Mouse (Mus musculus): ENCODE measurements around the gene Nme9. TPM values are rescaled to one million over a fixed set of nuclear protein-coding genes. Genes with fewer than 3 reads are reported as not detected.

The Nme9 gene
- polyA plus RNA-seq, 1 experiment from 2014 or later, result 0.46 TPM

- H3K27me3 ChIP-seq (replicated peaks; ENCODE audit: control insufficient read depth, insufficient read depth, low read length), result no peaks in the 10 kb centered on the region
- H3K4me2 ChIP-seq (replicated peaks; ENCODE audit: low read depth), result no peak overlapping the region
Measured at GRCm38 (mm10) chr9:99428601-99429331, 22.5 kb upstream of the Nme9 start.

GRCm38 (mm10) chr9:99429845-99430244, 21.4 kb upstream of the Nme9 start:
- no peaks in the 10 kb centered on the region for H3K36me3 ChIP-seq (ENCODE audit: control insufficient read depth, insufficient read depth)
- H3K9me3 ChIP-seq (ENCODE audit: control insufficient read depth), result no peaks in the 10 kb centered on the region
- 92% methylated on average over 3 of the region's 3 CpGs for WGBS
- H3K27ac ChIP-seq (ENCODE audit: low read depth, low read length), result no peak overlapping the region
- H3K9ac ChIP-seq (ENCODE audit: low read depth, low read length), result no peak overlapping the region
- H3K4me1 ChIP-seq (replicated peaks; ENCODE audit: control insufficient read depth, insufficient read depth, low read length), result 0 out of 2 replicates have a peak, but pooled peaks cover 3% of the 10 kb centered on the region
- TF ChIP-seq CTCF (IDR thresholded peaks at IDR 0.05; ENCODE audit: low read depth), result no peak
- no peaks in the 10 kb centered on the region for H3K27me3 ChIP-seq (replicated peaks; ENCODE audit: control insufficient read depth, insufficient read depth, low read length)
- no peak overlapping the region for H3K4me3 ChIP-seq (ENCODE audit: low read depth, low read length)
- no peak overlapping the region for H3K4me2 ChIP-seq (replicated peaks; ENCODE audit: low read depth)
- no peak for ATAC-seq

More at GRCm38 (mm10) chr9:99428601-99429331, 22.5 kb upstream of the Nme9 start:
- Histone ChIP-seq H3K4me1 (replicated peaks; ENCODE audit: control insufficient read depth, insufficient read depth, low read length) (0 out of 2 replicates have a peak, but pooled peaks cover 7% of the 10 kb centered on the region), H3K4me3 (ENCODE audit: low read depth, low read length) (no peak overlapping the region), H3K9ac (ENCODE audit: low read depth, low read length) (no peak overlapping the region), H3K36me3 (ENCODE audit: control insufficient read depth, insufficient read depth) (no peaks in the 10 kb centered on the region), H3K27ac (ENCODE audit: low read depth, low read length) (no peak overlapping the region), H3K9me3 (ENCODE audit: control insufficient read depth) (no peaks in the 10 kb centered on the region)
- 63% methylated on average over 11 of the region's 11 CpGs for WGBS
- no peak for ATAC-seq
- TF ChIP-seq CTCF (IDR thresholded peaks at IDR 0.05; ENCODE audit: low read depth), result no peak

GRCm38 (mm10) chr9:99430806-99431205, 20.5 kb upstream of the Nme9 start:
- no peak for TF ChIP-seq CTCF (IDR thresholded peaks at IDR 0.05; ENCODE audit: low read depth)
- ATAC-seq, result no peak
- WGBS, result 65% methylated on average over 6 of the region's 6 CpGs
- no peaks in the 10 kb centered on the region for H3K27me3 ChIP-seq (replicated peaks; ENCODE audit: control insufficient read depth, insufficient read depth, low read length)
- no peaks in the 10 kb centered on the region for H3K9me3 ChIP-seq (ENCODE audit: control insufficient read depth)
- H3K27ac ChIP-seq (ENCODE audit: low read depth, low read length), result no peak overlapping the region
- no peaks in the 10 kb centered on the region for H3K36me3 ChIP-seq (ENCODE audit: control insufficient read depth, insufficient read depth)
- no peaks in the 10 kb centered on the region for H3K4me1 ChIP-seq (replicated peaks; ENCODE audit: control insufficient read depth, insufficient read depth, low read length)
- H3K9ac ChIP-seq (ENCODE audit: low read depth, low read length), result no peak overlapping the region
- no peak overlapping the region for H3K4me3 ChIP-seq (ENCODE audit: low read depth, low read length)
- H3K4me2 ChIP-seq (replicated peaks; ENCODE audit: low read depth), result no peak overlapping the region

DNA sequence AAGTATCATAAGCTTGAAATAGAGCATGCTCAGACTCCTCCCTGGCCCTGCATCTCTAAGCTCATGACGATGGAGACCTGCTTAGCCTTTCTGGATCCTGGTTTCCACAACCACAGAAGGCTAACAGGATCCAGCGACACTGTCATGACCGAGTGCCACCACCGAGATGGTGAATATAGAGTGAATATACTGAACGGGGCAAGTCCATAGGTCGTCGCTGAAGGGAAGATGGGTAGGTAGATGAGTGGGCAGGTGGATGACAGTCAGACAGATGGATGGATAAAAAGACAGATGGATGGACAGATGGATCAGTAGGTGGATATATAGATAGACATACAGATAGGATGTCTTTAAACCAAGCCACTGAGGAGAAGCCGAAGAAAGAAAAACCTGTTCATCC, 19.9 kb upstream of the Nme9 start:
- ATAC-seq, result no peak
- no peak for TF ChIP-seq CTCF (IDR thresholded peaks at IDR 0.05; ENCODE audit: low read depth)
- 89% methylated on average over 8 of the region's 8 CpGs for WGBS

DNA sequence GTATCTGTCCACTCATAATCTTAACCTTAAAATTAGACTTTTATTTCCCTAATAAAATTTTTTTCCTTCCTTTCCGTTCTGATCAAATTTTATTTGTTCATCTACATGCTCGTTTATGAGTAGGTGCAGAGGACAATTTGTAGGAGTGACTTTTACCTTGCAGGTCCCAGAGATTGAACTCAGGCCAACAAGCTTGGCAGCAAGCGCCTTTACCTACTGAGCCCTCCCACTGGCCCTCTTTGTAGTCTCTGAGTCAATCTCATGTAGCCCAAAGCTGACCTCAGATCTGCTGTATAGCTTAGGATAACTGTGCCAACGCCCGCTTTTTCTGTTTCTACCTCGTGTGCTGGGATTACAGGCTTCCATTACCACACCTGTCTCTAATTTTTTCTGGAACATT, 19.3 kb upstream of the Nme9 start:
- Histone ChIP-seq H3K36me3 (ENCODE audit: control insufficient read depth, insufficient read depth) (no peaks in the 10 kb centered on the region), H3K9me3 (ENCODE audit: control insufficient read depth) (no peaks in the 10 kb centered on the region), H3K4me2 (replicated peaks; ENCODE audit: low read depth) (no peak overlapping the region), H3K27ac (ENCODE audit: low read depth, low read length) (no peak overlapping the region), H3K4me3 (ENCODE audit: low read depth, low read length) (no peak overlapping the region), H3K9ac (ENCODE audit: low read depth, low read length) (no peak overlapping the region), H3K4me1 (replicated peaks; ENCODE audit: control insufficient read depth, insufficient read depth, low read length) (no peaks in the 10 kb centered on the region), H3K27me3 (replicated peaks; ENCODE audit: control insufficient read depth, insufficient read depth, low read length) (no peaks in the 10 kb centered on the region)
- ATAC-seq, result no peak
- WGBS, result 79% methylated on average over 6 of the region's 6 CpGs
- TF ChIP-seq CTCF (IDR thresholded peaks at IDR 0.05; ENCODE audit: low read depth), result no peak

More for the DNA sequence above, 19.9 kb upstream of the Nme9 start:
- Histone ChIP-seq H3K4me2 (replicated peaks; ENCODE audit: low read depth) (no peak overlapping the region), H3K27ac (ENCODE audit: low read depth, low read length) (no peak overlapping the region; the same call in 1 of the 2 replicates), H3K4me3 (ENCODE audit: low read depth, low read length) (no peak overlapping the region), H3K4me1 (replicated peaks; ENCODE audit: control insufficient read depth, insufficient read depth, low read length) (no peaks in the 10 kb centered on the region), H3K9ac (ENCODE audit: low read depth, low read length) (no peak overlapping the region), H3K27me3 (replicated peaks; ENCODE audit: control insufficient read depth, insufficient read depth, low read length) (no peaks in the 10 kb centered on the region), H3K9me3 (ENCODE audit: control insufficient read depth) (no peaks in the 10 kb centered on the region), H3K36me3 (ENCODE audit: control insufficient read depth, insufficient read depth) (no peaks in the 10 kb centered on the region)

DNA sequence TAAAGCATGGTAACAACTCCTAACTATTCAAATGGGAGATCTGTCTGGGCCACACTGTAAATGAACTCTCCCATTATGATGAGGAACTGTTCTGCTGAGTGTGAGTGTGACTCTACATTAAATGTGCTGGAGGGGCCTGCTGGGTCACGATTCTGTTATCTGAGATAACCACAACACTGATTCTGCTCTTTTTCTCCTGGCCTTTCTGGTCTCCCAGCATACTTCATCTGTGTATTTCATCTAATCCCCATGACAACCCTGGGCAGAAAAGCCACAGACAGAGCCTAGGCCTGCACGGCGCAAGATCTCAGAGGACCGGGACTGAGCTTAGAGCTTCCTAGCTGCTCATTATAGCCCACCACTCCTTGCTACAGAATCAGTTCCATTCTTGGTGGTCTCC, 18.8 kb upstream of the Nme9 start:
- Histone ChIP-seq H3K4me2 (replicated peaks; ENCODE audit: low read depth) (no peak overlapping the region), H3K27me3 (replicated peaks; ENCODE audit: control insufficient read depth, insufficient read depth, low read length) (0 out of 2 replicates have a peak, but pooled peaks cover under 1% of the 10 kb centered on the region), H3K9ac (ENCODE audit: low read depth, low read length) (no peak overlapping the region), H3K9me3 (ENCODE audit: control insufficient read depth) (no peaks in the 10 kb centered on the region), H3K36me3 (ENCODE audit: control insufficient read depth, insufficient read depth) (no peaks in the 10 kb centered on the region), H3K27ac (ENCODE audit: low read depth, low read length) (no peak overlapping the region), H3K4me3 (ENCODE audit: low read depth, low read length) (no peak overlapping the region), H3K4me1 (replicated peaks; ENCODE audit: control insufficient read depth, insufficient read depth, low read length) (no peaks in the 10 kb centered on the region)
- no peak for TF ChIP-seq CTCF (IDR thresholded peaks at IDR 0.05; ENCODE audit: low read depth)
- no peak for ATAC-seq
- WGBS, result 84% methylated on average over 4 of the region's 4 CpGs
